Mouse (Mus musculus): ENCODE measurements around the gene Tmem211.

GRCm38 (mm10) chr5:113225686-113226435 lies 848 bp upstream of the Tmem211 start:
- TF ChIP-seq MAFK (IDR thresholded peaks at IDR 0.05; ENCODE audit: insufficient read depth, low read depth, low read length) (no peak), CHD2 (IDR thresholded peaks at IDR 0.05; ENCODE audit: low read depth, low read length) (peak; percentile 83), HCFC1 (IDR thresholded peaks at IDR 0.05; ENCODE audit: borderline replicate concordance, insufficient read depth, low read length) (no peak), ZNF384 (IDR thresholded peaks at IDR 0.05; ENCODE audit: low read depth, low read length) (no peak)

Measured in ES-E14 (cell line).